Mouse (Mus musculus): ENCODE data around the gene Ints6. TPM values are rescaled to one million over a fixed set of nuclear protein-coding genes. Genes with fewer than 3 reads are reported as not detected.
"Not testable (repeated sequence)": the region's sequence is repeated elsewhere in the genome, so short reads cannot be mapped to it uniquely, and the experiment has no call there.

Ints6 gene
- polyA plus RNA-seq, 1 experiment: 4.9 TPM

DNA sequence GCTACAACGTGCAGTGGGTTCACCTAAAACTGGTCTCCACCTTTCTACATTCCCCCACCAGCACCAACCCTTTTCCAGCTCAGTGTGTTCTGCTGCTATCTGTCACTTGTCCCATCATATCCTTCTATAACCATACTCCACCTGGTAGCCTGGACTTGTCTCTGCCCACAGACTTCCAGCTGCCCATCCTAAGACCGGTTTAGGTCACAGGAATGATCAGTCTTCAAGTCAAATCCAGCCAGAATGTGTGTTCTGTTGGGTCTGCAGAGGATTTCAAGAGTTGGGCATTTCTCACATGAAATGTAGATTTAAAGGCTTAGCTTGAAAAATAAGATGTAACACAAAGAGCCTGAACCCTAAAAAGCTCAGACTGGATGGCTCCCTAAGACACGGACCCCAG, 87.3 kb downstream of the Ints6 start:
- WGBS: 92% methylated on average over 3 of the region's 3 CpGs
- H3K4me1 ChIP-seq (ENCODE audit: control insufficient read depth, insufficient read depth, low read length): no peaks in the 10 kb centered on the region
- DNase-seq: no peak
- TF ChIP-seq CTCF (IDR thresholded peaks at IDR 0.05; ENCODE audit: insufficient read depth, low read length): no peak
- no peak for TF ChIP-seq POLR2A (IDR thresholded peaks at IDR 0.05; ENCODE audit: borderline replicate concordance, extremely low read depth, low read depth, low read length)
- H3K4me3 ChIP-seq (replicated peaks; ENCODE audit: extremely low read depth, low read depth, low read length): no peak overlapping the region

DNA sequence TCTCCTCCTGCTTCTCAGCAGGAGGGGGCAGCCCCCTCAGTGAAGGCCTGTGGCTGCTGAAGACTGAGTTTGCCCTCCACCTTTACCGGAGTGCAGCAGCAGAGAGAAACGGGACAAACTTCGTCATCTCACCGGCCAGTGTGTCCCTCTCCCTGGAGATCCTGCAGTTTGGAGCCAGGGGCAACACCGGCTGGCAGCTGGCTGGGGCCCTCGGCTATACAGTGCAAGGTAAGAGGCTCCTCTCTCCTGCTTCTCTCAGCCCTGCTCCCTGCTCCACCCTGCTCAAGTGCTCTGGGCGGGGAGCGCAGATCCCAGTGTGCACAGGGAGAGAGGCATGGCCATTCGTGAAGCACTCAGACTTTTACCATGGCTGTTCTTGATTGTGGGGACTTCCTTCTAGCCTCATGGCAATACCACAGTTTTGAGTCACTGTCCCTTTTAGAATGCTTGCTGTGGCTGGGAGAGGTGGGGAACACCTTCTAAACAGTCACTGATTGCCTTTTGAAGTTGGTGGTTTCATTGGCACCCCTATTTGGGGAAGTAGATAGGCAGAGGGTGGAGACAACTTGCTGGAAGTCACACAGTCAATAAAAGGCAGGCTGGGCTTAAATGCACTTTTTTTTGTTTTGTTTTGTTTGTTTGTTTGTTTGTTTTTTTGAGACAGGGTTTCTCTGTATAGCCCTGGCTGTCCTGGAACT, 95.8 kb downstream of the Ints6 start:
- DNase-seq: no peak
- H3K4me3 ChIP-seq (replicated peaks; ENCODE audit: extremely low read depth, low read depth, low read length): no peak overlapping the region
- TF ChIP-seq CTCF (IDR thresholded peaks at IDR 0.05; ENCODE audit: insufficient read depth, low read length): no peak
- TF ChIP-seq POLR2A (IDR thresholded peaks at IDR 0.05; ENCODE audit: borderline replicate concordance, extremely low read depth, low read depth, low read length): no peak
- H3K4me1 ChIP-seq (ENCODE audit: control insufficient read depth, insufficient read depth, low read length): no peaks in the 10 kb centered on the region
- WGBS: 61% methylated on average over 9 of the region's 9 CpGs

DNA sequence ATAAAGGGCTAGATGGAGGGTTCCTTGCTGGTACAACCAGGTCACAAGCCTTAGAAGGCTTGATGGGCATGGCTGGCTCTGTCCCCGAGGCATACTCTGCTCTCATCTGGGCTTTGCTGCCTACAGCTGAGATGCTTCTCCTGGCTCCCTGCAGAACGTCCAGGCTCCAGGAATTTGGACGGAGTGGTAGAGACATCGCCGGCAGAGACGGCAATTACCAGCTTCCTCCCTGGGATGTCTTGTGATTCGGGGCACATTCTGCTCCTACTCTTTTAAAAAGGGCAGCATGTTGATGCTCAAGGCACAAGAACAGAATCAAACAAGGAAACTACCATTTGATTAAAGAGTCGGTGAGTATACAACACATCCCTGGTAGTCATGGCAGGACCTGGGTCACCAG, 97.6 kb downstream of the Ints6 start, which contains the start of gene Serpine3:
Serpine3 (plus strand) TSS at position 301 of the 400 bp plus-strand sequence.
- no peaks in the 10 kb centered on the region for H3K4me1 ChIP-seq (ENCODE audit: control insufficient read depth, insufficient read depth, low read length)
- no peak within 1 kb of the TSS for H3K4me3 ChIP-seq (replicated peaks; ENCODE audit: extremely low read depth, low read depth, low read length)
- TF ChIP-seq CTCF (IDR thresholded peaks at IDR 0.05; ENCODE audit: insufficient read depth, low read length): no peak
- no peak for TF ChIP-seq POLR2A (IDR thresholded peaks at IDR 0.05; ENCODE audit: borderline replicate concordance, extremely low read depth, low read depth, low read length)
- DNase-seq: no peak
- 77% methylated on average over 8 of the region's 8 CpGs for WGBS

DNA sequence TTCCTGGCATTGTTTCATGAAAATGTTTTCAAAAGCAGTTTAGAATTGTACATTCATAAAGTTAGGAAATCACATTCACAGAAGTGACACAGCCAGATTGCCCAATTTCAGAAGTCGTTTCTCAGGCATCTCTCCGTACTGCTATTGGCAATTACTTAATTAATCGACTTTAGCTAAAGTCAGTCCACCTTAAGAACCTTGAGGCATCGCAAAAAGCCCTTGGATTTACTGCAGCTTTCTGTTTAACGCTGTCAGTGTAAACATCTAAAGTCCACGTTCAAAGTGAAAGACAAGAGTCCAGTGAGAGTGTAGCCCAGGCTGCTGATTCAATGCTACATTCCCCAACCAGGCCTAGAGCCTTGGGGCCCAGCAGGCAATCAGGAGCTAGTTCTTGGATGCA, 98.6 kb downstream of the Ints6 start:
- no peak overlapping the region for H3K4me3 ChIP-seq (replicated peaks; ENCODE audit: extremely low read depth, low read depth, low read length)
- TF ChIP-seq CTCF (IDR thresholded peaks at IDR 0.05; ENCODE audit: insufficient read depth, low read length): no peak
- TF ChIP-seq POLR2A (IDR thresholded peaks at IDR 0.05; ENCODE audit: borderline replicate concordance, extremely low read depth, low read depth, low read length): no peak
- no peaks in the 10 kb centered on the region for H3K4me1 ChIP-seq (ENCODE audit: control insufficient read depth, insufficient read depth, low read length)
- DNase-seq: no peak
- 50% methylated on average over 6 of the region's 6 CpGs for WGBS

DNA sequence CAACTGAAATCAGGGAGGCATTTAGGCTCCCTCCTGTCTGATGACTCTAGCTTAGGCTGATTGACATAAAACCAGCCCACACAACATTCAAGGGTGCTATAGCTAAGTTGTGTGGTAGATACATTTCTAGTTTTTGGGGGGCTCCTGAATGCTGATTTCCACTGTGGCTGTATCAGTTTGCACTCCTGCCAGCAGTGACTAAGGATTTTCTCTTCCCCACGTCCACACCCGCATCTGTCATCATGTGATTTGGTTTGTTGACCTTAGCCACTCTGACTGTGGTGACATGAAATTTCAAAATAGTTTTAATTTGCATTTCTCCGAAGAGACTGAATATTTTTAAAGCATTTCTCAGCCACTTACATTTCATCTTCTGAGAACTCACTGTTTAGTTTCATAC, 103.5 kb downstream of the Ints6 start:
- no peak overlapping the region for H3K4me3 ChIP-seq (replicated peaks; ENCODE audit: extremely low read depth, low read depth, low read length)
- 40% methylated on average over 3 of the region's 3 CpGs for WGBS
- no peaks in the 10 kb centered on the region for H3K4me1 ChIP-seq (ENCODE audit: control insufficient read depth, insufficient read depth, low read length)
- no peak for DNase-seq
- TF ChIP-seq CTCF (IDR thresholded peaks at IDR 0.05; ENCODE audit: insufficient read depth, low read length) (no peak), POLR2A (IDR thresholded peaks at IDR 0.05; ENCODE audit: borderline replicate concordance, extremely low read depth, low read depth, low read length) (no peak)

DNA sequence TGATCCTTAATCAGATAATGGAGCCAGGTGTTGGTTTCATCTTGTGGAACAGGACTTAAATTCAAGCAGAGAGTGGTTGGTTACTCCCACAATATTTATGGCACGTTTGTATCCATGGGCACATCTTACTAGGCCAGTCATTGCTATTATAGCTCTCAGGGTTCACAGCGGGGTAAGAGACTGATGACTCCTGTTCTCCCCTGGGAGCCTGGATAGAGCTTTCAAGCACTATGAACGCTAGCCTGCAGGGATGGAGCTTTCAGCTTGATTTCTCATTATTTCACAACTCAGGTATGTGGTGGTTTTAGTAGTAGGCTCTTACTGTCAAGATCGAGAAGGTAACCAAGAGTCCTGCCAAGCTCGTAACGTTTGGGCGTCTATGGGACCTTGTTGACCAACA, 105.0 kb downstream of the Ints6 start:
- no peak for DNase-seq
- no peak for TF ChIP-seq CTCF (IDR thresholded peaks at IDR 0.05; ENCODE audit: insufficient read depth, low read length)
- no peak for TF ChIP-seq POLR2A (IDR thresholded peaks at IDR 0.05; ENCODE audit: borderline replicate concordance, extremely low read depth, low read depth, low read length)
- Histone ChIP-seq H3K4me1 (ENCODE audit: control insufficient read depth, insufficient read depth, low read length) (no peaks in the 10 kb centered on the region), H3K4me3 (replicated peaks; ENCODE audit: extremely low read depth, low read depth, low read length) (no peak overlapping the region)
- 78% methylated on average over 7 of the region's 7 CpGs for WGBS

DNA sequence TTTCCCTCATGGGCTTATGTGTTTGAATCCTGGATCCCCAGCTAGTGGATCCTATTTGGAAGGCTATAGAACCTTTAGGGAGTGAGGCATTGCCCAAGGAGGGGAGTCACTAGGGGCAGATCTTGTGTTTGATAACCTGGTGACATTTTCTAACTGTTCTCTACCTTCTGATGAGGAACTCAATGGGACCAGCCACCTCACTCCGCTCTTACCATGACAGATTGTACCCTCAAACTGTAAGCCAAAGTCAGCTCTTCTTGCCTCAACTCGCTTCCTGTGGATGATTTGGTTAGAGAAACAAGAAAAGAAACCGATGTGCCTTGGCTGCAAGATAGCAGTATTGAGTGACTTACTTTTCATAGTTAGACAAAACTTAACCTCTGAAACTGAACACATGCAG, 109.2 kb downstream of the Ints6 start:
- no peaks in the 10 kb centered on the region for H3K4me1 ChIP-seq (ENCODE audit: control insufficient read depth, insufficient read depth, low read length)
- TF ChIP-seq CTCF (IDR thresholded peaks at IDR 0.05; ENCODE audit: insufficient read depth, low read length): no peak
- no peak for TF ChIP-seq POLR2A (IDR thresholded peaks at IDR 0.05; ENCODE audit: borderline replicate concordance, extremely low read depth, low read depth, low read length)
- WGBS: 89% methylated on average over 3 of the region's 3 CpGs
- no peak for DNase-seq
- H3K4me3 ChIP-seq (replicated peaks; ENCODE audit: extremely low read depth, low read depth, low read length): no peak overlapping the region

DNA sequence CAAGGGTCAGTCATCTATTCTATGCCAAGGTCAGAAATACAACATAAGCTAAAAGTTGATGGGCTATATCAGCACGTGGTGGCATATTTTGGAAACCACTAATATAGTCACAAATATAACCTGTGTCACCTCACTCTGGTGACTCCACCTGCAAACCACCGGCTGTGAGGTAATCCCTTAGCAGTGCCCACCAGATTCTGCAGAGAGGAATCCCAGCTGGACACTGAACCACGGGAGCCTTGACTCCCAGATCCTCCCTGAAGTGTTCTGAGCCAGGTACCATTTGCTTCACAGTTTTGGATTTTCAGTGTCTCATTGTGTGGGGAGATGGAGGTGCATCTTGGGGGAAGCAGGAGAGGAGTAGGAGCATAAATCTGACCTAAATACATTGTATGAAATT, 110.6 kb downstream of the Ints6 start:
- TF ChIP-seq POLR2A (IDR thresholded peaks at IDR 0.05; ENCODE audit: borderline replicate concordance, extremely low read depth, low read depth, low read length): no peak
- no peak for TF ChIP-seq CTCF (IDR thresholded peaks at IDR 0.05; ENCODE audit: insufficient read depth, low read length)
- Histone ChIP-seq H3K4me3 (replicated peaks; ENCODE audit: extremely low read depth, low read depth, low read length) (no peak overlapping the region), H3K4me1 (ENCODE audit: control insufficient read depth, insufficient read depth, low read length) (no peaks in the 10 kb centered on the region)
- no peak for DNase-seq
- WGBS: 66% methylated on average over 3 of the region's 3 CpGs

DNA sequence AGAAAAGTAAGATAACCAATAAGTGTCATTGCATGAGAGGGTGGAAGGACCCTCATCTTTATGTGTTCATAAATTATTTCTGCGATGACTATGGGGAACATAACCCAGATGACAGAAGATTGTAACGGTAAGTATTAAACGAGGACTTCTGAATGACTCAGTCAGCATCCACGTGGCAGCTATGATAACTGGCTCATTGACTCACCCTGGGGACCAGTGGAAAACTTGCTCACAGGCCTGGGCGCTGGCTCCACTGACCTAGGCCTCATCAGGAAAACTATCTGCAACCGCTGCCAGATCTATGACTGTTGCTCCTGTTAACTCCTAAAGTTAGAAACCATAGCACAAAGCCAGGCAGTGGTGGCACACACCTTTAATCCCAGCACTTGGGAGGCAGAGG, 112.6 kb downstream of the Ints6 start:
- H3K4me1 ChIP-seq (ENCODE audit: control insufficient read depth, insufficient read depth, low read length): no peaks in the 10 kb centered on the region
- WGBS: 83% methylated on average over 6 of the region's 6 CpGs
- no peak for DNase-seq
- TF ChIP-seq CTCF (IDR thresholded peaks at IDR 0.05; ENCODE audit: insufficient read depth, low read length): no peak
- no peak for TF ChIP-seq POLR2A (IDR thresholded peaks at IDR 0.05; ENCODE audit: borderline replicate concordance, extremely low read depth, low read depth, low read length)
- no peak overlapping the region for H3K4me3 ChIP-seq (replicated peaks; ENCODE audit: extremely low read depth, low read depth, low read length)

DNA sequence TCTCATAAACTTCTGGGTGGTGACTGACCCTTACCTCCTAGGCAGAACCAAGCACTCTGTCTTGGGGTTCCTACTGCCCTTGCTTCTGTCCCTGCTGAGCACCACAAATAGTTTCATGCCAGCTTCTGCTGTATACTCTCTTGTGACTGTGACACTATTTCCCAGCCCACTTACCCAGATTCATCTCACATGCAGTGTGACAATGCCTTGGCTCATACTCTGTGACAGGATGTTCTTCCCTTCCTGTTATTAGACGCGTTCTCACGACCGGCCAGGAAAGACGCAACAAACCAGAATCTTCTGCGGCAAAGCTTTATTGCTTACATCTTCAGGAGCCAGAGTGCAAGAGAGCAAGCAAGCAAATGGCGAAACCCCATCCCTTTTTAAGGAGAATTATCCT, 118.6 kb downstream of the Ints6 start:
- WGBS: 48% methylated on average over 6 of the region's 7 CpGs
- DNase-seq; H3K4me1 ChIP-seq (ENCODE audit: control insufficient read depth, insufficient read depth, low read length); H3K4me3 ChIP-seq (replicated peaks; ENCODE audit: extremely low read depth, low read depth, low read length): not testable (repeated sequence)

Data from lung, adult 2 months (tissue).